Comparison of ENCODE assay signal across 26 mouse cellular contexts in the genomic region with DNA sequence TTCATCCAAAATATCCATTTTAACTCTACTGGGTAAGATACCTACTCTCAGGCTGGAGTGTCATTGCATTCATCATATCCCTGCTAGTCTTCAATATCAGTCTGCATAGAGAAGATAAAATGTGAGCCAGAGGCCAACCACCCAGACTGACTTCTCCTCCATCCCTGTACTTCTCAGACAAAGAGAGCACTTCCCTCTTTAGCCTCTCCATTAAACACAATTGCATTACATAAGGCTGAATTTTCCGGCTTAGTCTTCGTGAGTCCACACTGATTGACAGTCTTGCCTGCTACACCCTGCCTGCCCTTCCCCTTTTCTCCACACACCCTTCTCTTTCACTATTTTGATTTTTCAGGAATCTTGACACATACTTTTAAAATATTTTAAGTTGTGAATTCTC.
A peak's percentile ranks its signal among the peaks of the same experiment; 100 is the strongest.
DNase-seq lines count a peak whose midpoint lies in the region; ATAC-seq and TF ChIP-seq lines count a peak whose summit lies in the region.
"Had no signal": no experiment of that assay in that cellular context is flagged by ENCODE, and none has a peak within 500 bp of the region (broad histone marks: within the 10 kb centered on the region; RNA-seq: fewer than 3 reads in every experiment).

No protein-coding gene starts in this region.

- no peaks in the 10 kb centered on the region for H3K79me2 ChIP-seq in MEL (ENCODE audit: control insufficient read depth, insufficient read depth, low read length, poor library complexity)

- no peaks in the 10 kb centered on the region for H3K27me3 ChIP-seq in MEL (ENCODE audit: control insufficient read depth in 1 of 2, insufficient read depth in 2 of 2, low read length in 2 of 2)
- no peaks in the 10 kb centered on the region for H3K27me3 ChIP-seq in limb, embryonic 10.5 days (ENCODE audit: low read depth, poor library complexity, severe bottlenecking)
- H3K27me3 ChIP-seq: CH12.LX; embryonic facial prominence, embryonic 12.5 days; forebrain, embryonic 13.5 days; forebrain, embryonic 15.5 days; Patski had no signal

- peak in 1 of 2 experiments; percentile 27; a peak in 1 of 4 replicates for TF ChIP-seq EP300 in MEL (IDR thresholded peaks at IDR 0.05; ENCODE audit: low read depth in 1 of 2, low read length in 2 of 2)

- ATAC-seq in common myeloid progenitor, adult 5-6 weeks (replicated peaks; ENCODE audit: low read depth, poor library complexity, severe bottlenecking) = 0 out of 2 replicates have a peak, but pooled peaks have one; percentile 11
- ATAC-seq in megakaryocyte, adult 5-6 weeks (ENCODE audit: poor library complexity, severe bottlenecking) = peak; percentile 74
- ATAC-seq in monocyte, adult 5-6 weeks (replicated peaks; ENCODE audit: insufficient number of reproducible peaks, low FRiP score, low TSS enrichment, poor library complexity, severe bottlenecking) = peak; percentile 59; the same call in 1 of the 2 replicates
- ATAC-seq: activated CD4-positive, CD25-positive, alpha-beta regulatory T cell, adult 4 months; CD4-positive, CD25-positive, alpha-beta regulatory T cell, adult 4 months; forebrain, embryonic 13.5 days; forebrain, embryonic 15.5 days; forebrain, postnatal 0 days; Patski had no signal

- TF ChIP-seq RAD21 in MEL (IDR thresholded peaks at IDR 0.05; ENCODE audit: low read depth, low read length) = no peak

- TF ChIP-seq CTCF in MEL (IDR thresholded peaks at IDR 0.05 in 2 of 3, conservative IDR thresholded peaks at IDR 0.05 in 1 of 3; ENCODE audit: control insufficient read depth in 1 of 3, insufficient read depth in 1 of 3, low read depth in 2 of 3, low read length in 3 of 3, poor library complexity in 1 of 3, severe bottlenecking in 1 of 3) = no peak

- no peaks in the 10 kb centered on the region for H3K4me1 ChIP-seq in MEL (ENCODE audit: control insufficient read depth in 1 of 2, insufficient read depth in 2 of 2, low read length in 2 of 2)
- H3K4me1 ChIP-seq in limb, embryonic 10.5 days = no peaks in the 10 kb centered on the region
- H3K4me1 ChIP-seq: embryonic facial prominence, embryonic 12.5 days; forebrain, embryonic 13.5 days; forebrain, embryonic 15.5 days had no signal

- DNase-seq in MEL (ENCODE audit: low read depth, low spot score) = peak; percentile 6
- DNase-seq in heart, adult 18-20 months = no peak
- no peak for DNase-seq in limb, embryonic 10.5 days (ENCODE audit: low spot score)
- DNase-seq in urinary bladder, adult 2 months (ENCODE audit: low spot score) = no peak
- DNase-seq: adrenal gland, adult 8-10 months; adrenal gland, postnatal 14 days; adrenal gland, postnatal 36 days; B cell, adult 2 months; cerebellum, adult 11-12 months; cerebellum, adult 2 months; cerebellum, adult 9-10 months; cerebellum, postnatal 10 days; cerebellum, postnatal 25 days; embryo, embryonic 11 days; forebrain, postnatal 0 days had no signal

- no peak overlapping the region for H3K27ac ChIP-seq in MEL (ENCODE audit: control insufficient read depth, low read depth, low read length)
- H3K27ac ChIP-seq in limb, embryonic 10.5 days = no peak overlapping the region
- H3K27ac ChIP-seq: embryonic facial prominence, embryonic 12.5 days; forebrain, embryonic 13.5 days; forebrain, embryonic 15.5 days had no signal

- no peak for TF ChIP-seq POLR2A in MEL (IDR thresholded peaks at IDR 0.05; ENCODE audit: control insufficient read depth in 1 of 2, insufficient read depth in 1 of 2, low read depth in 1 of 2, low read length in 2 of 2, poor library complexity in 1 of 2)

- H3K9ac ChIP-seq in MEL (ENCODE audit: control insufficient read depth, low read depth, low read length, poor library complexity, severe bottlenecking) = no peak overlapping the region
- H3K9ac ChIP-seq: embryonic facial prominence, embryonic 12.5 days; forebrain, embryonic 13.5 days; forebrain, embryonic 15.5 days; forebrain, postnatal 0 days had no signal

- 93% methylated on average over 2 of the region's 2 CpGs for WGBS in limb, embryonic 10.5 days

- no peaks in the 10 kb centered on the region for H3K9me3 ChIP-seq in MEL (replicated peaks; ENCODE audit: insufficient read depth, low read length)
- no peaks in the 10 kb centered on the region for H3K9me3 ChIP-seq in limb, embryonic 10.5 days (replicated peaks)
- H3K9me3 ChIP-seq: embryonic facial prominence, embryonic 12.5 days; forebrain, embryonic 13.5 days; forebrain, embryonic 15.5 days; G1E had no signal

- H3K4me3 ChIP-seq in MEL (ENCODE audit: control insufficient read depth in 1 of 2, insufficient read depth in 1 of 2, low read depth in 2 of 2, low read length in 2 of 2) = no peak overlapping the region
- H3K4me3 ChIP-seq in limb, embryonic 10.5 days = no peak overlapping the region
- H3K4me3 ChIP-seq: embryonic facial prominence, embryonic 12.5 days; forebrain, embryonic 13.5 days; forebrain, embryonic 15.5 days had no signal

- H3K36me3 ChIP-seq in MEL (ENCODE audit: control insufficient read depth in 1 of 2, insufficient read depth in 2 of 2, low read length in 2 of 2) = no peaks in the 10 kb centered on the region
- H3K36me3 ChIP-seq in limb, embryonic 10.5 days = no peaks in the 10 kb centered on the region
- H3K36me3 ChIP-seq: embryonic facial prominence, embryonic 12.5 days; forebrain, embryonic 15.5 days; G1E had no signal

TF ChIP-seq in MEL, 35 proteins besides CTCF, POLR2A, EP300 and RAD21:
- no peak for TF ChIP-seq MEF2A (IDR thresholded peaks at IDR 0.05; ENCODE audit: extremely low read depth, insufficient replicate concordance, low read depth, low read length, poor library complexity, severe bottlenecking)
- TF ChIP-seq TCF12 (IDR thresholded peaks at IDR 0.05; ENCODE audit: low read depth, low read length) = peak; percentile 64; the same call in 1 of the 2 replicates
TF ChIP-seq in MEL: peak in this region for 1.

Comparison
In these comparisons a context has a peak if more than half of its experiments do, and no peak if none do; other contexts are left out.
1. ATAC-seq: peak in every context shown above with its lines; median percentile 74 in megakaryocyte, adult 5-6 weeks; 59 in monocyte, adult 5-6 weeks; 11 in common myeloid progenitor, adult 5-6 weeks.